Mouse (Mus musculus): ENCODE measurements around the gene Gadl1. TPM values are rescaled to one million over a fixed set of nuclear protein-coding genes. Genes with fewer than 3 reads are reported as not detected.

Gadl1 gene
- total and polyA plus RNA-seq, 3 experiments: 0.27 TPM; not detected in 2

DNA sequence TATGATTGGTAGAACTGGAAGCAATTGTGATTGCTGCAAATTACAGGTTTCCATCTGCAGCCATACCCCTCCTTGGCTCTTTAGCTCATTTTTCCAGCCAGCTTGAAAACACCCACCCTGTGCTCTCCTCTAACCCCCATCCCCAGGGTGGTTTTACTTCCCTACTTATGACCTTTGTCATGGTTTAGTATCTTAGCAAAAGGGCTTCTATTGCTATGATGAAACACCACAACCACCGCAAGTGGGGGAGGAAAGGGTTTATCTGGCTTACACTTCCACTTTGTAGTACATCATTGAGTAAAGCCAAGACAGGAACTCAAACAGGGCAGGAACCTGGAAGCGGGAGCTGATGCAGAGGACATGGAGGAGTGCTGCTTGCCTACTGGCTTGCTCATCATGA lies 168.2 kb downstream of the Gadl1 start:
- ATAC-seq (ENCODE audit: extremely low read depth, insufficient number of reproducible peaks, low FRiP score, poor library complexity, severe bottlenecking): no peak
- Histone ChIP-seq H3K4me1 (ENCODE audit: insufficient read depth, low read depth, low read length) (no peaks in the 10 kb centered on the region), H3K9me3 (replicated peaks) (peaks cover 56% of the 10 kb centered on the region), H3K36me3 (replicated peaks) (no peaks in the 10 kb centered on the region), H3K27me3 (ENCODE audit: insufficient read depth, low read length) (no peaks in the 10 kb centered on the region), H3K4me3 (ENCODE audit: low read depth, low read length) (no peak overlapping the region)
- DNase-seq (ENCODE audit: low spot score): no peak
- TF ChIP-seq POLR2AphosphoS5 (IDR thresholded peaks at IDR 0.05; ENCODE audit: insufficient replicate concordance, low read depth, low read length) (no peak), TAL1 (conservative IDR thresholded peaks at IDR 0.05; ENCODE audit: low read depth, low read length) (no peak), GATA1 (IDR thresholded peaks at IDR 0.05; ENCODE audit: borderline replicate concordance, low read length) (no peak), CTCF (IDR thresholded peaks at IDR 0.05; ENCODE audit: low read depth, low read length) (no peak)

DNA sequence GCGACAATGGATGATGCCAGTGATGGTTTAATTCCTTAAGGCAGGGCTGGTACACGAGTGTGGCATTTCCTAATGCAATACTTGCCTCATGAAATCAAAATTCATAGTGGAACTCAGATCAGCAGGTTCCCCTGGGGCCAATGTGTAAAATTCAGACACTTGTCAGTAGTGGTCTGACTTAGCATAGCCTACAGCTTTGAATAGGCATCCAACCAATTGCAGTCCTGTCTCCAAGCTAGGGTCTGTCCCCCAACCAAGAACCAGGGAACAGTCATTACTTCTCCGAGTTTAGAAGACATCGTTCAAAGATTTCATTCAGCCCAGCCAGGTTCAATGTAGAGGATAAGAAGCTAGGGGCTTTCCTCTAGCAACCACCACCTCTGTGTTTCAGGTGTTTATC lies 172.5 kb downstream of the Gadl1 start:
- H3K4me1 ChIP-seq (ENCODE audit: insufficient read depth, low read depth, low read length): no peaks in the 10 kb centered on the region
- TF ChIP-seq GATA2 (IDR thresholded peaks at IDR 0.05; ENCODE audit: borderline replicate concordance, low read depth, low read length) (no peak), TAL1 (conservative IDR thresholded peaks at IDR 0.05; ENCODE audit: low read depth, low read length) (no peak), GATA1 (IDR thresholded peaks at IDR 0.05; ENCODE audit: borderline replicate concordance, low read length) (no peak), POLR2AphosphoS5 (IDR thresholded peaks at IDR 0.05; ENCODE audit: insufficient replicate concordance, low read depth, low read length) (no peak), CTCF (IDR thresholded peaks at IDR 0.05; ENCODE audit: low read depth, low read length) (no peak)
- no peaks in the 10 kb centered on the region for H3K36me3 ChIP-seq (replicated peaks)
- peaks cover 65% of the 10 kb centered on the region for H3K9me3 ChIP-seq (replicated peaks)
- no peaks in the 10 kb centered on the region for H3K27me3 ChIP-seq (ENCODE audit: insufficient read depth, low read length)
- ATAC-seq (ENCODE audit: extremely low read depth, insufficient number of reproducible peaks, low FRiP score, poor library complexity, severe bottlenecking): no peak
- DNase-seq (ENCODE audit: low spot score): no peak
- H3K4me3 ChIP-seq (ENCODE audit: low read depth, low read length): no peak overlapping the region

DNA sequence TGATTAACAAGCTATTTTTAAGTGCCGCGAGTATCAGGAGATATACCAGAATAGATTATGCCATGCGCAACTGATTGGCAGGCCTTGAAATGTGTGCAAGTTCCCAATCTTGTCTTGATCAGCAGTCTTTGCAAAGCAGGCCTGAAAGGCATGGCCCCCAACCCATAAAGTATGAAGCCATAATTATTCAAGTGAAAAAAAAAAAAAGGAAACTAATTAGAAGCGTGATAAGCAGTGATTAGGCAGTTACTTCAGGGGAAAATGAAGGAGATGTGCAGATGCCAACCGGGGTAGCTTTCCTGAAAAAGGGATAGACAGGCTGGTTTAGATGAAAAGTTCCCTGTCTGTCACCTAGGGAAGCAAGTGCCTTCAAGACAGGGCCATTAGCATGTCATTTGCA lies 174.0 kb downstream of the Gadl1 start:
- H3K4me1 ChIP-seq (ENCODE audit: insufficient read depth, low read depth, low read length): no peaks in the 10 kb centered on the region

DNA sequence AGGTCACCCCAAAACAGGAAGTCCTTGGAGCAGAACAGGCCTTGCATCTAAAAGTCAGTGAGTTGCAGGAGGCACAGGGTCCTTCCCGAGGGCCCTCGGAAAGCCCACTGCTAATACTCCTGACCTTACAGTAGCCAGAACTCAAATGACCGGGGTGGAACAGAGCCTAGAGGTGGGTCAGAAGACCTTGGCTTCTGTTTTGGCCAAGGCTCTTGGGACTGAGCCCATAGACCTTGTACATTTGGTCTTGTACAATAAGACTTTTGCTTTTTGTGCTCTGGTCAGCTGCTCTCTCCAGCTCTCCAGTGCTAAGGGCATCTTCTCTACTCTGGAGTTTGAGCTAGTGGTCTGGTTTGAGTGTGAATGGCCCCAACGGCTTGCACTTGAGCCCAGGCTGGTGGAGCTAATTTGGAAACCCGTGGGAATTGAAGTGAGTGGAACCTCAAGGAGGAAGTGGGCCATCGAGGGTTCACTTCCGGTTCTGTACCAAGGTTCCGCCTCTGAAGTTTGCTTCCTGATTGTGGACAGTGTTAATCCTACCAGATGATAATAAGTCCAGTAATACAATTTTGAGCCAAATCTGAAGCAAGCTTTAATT lies 174.6 kb downstream of the Gadl1 start:
- DNase-seq (ENCODE audit: low spot score) (no peak), ATAC-seq (ENCODE audit: extremely low read depth, insufficient number of reproducible peaks, low FRiP score, poor library complexity, severe bottlenecking) (no peak)
- no peak overlapping the region for H3K4me3 ChIP-seq (ENCODE audit: low read depth, low read length)
- H3K27me3 ChIP-seq (ENCODE audit: insufficient read depth, low read length): no peaks in the 10 kb centered on the region
- H3K9me3 ChIP-seq (replicated peaks): peaks cover 63% of the 10 kb centered on the region
- H3K4me1 ChIP-seq (ENCODE audit: insufficient read depth, low read depth, low read length): no peaks in the 10 kb centered on the region
- no peaks in the 10 kb centered on the region for H3K36me3 ChIP-seq (replicated peaks)
- no peak for TF ChIP-seq TAL1 (conservative IDR thresholded peaks at IDR 0.05; ENCODE audit: low read depth, low read length)
- no peak for TF ChIP-seq GATA1 (IDR thresholded peaks at IDR 0.05; ENCODE audit: borderline replicate concordance, low read length)
- TF ChIP-seq POLR2AphosphoS5 (IDR thresholded peaks at IDR 0.05; ENCODE audit: insufficient replicate concordance, low read depth, low read length): no peak
- no peak for TF ChIP-seq CTCF (IDR thresholded peaks at IDR 0.05; ENCODE audit: low read depth, low read length)
- TF ChIP-seq GATA2 (IDR thresholded peaks at IDR 0.05; ENCODE audit: borderline replicate concordance, low read depth, low read length): no peak

More for the DNA sequence above, 174.0 kb downstream of the Gadl1 start:
- TF ChIP-seq CTCF (IDR thresholded peaks at IDR 0.05; ENCODE audit: low read depth, low read length) (no peak), GATA2 (IDR thresholded peaks at IDR 0.05; ENCODE audit: borderline replicate concordance, low read depth, low read length) (no peak), TAL1 (conservative IDR thresholded peaks at IDR 0.05; ENCODE audit: low read depth, low read length) (no peak), POLR2AphosphoS5 (IDR thresholded peaks at IDR 0.05; ENCODE audit: insufficient replicate concordance, low read depth, low read length) (no peak), GATA1 (IDR thresholded peaks at IDR 0.05; ENCODE audit: borderline replicate concordance, low read length) (no peak)
- H3K27me3 ChIP-seq (ENCODE audit: insufficient read depth, low read length): no peaks in the 10 kb centered on the region
- no peak overlapping the region for H3K4me3 ChIP-seq (ENCODE audit: low read depth, low read length)
- no peaks in the 10 kb centered on the region for H3K36me3 ChIP-seq (replicated peaks)
- H3K9me3 ChIP-seq (replicated peaks): peaks cover 60% of the 10 kb centered on the region
- ATAC-seq (ENCODE audit: extremely low read depth, insufficient number of reproducible peaks, low FRiP score, poor library complexity, severe bottlenecking) (no peak), DNase-seq (ENCODE audit: low spot score) (no peak)

DNA sequence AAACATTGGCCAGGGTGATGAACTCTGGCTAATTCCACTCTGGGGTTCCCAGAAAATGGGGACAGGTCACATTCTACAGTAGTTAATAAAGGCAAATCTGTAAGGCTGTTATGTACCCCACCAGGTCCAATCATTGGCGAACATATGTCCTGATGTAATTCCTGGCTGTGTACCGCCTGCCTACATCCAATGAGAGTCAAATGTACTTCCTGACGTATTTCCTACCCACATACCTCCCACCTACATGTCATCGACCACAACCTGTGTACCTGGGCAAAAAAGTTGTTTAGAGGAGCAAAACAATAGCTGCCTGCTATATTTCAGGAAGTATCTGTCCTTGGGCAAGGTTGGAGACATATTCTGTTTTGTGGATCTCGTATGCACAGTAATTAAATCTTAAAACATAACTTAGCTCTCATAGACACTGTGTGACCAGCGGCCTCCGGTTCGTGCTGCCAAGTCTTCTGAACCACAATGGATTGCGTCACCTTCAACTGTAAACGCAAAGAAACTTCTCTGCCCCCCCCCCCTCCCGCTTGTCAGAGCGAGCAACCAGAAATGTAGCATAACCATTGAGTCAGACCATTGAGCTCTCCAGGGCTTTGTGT lies 175.2 kb downstream of the Gadl1 start:
- Histone ChIP-seq H3K36me3 (replicated peaks) (no peaks in the 10 kb centered on the region), H3K4me1 (ENCODE audit: insufficient read depth, low read depth, low read length) (no peaks in the 10 kb centered on the region), H3K27me3 (ENCODE audit: insufficient read depth, low read length) (no peaks in the 10 kb centered on the region), H3K9me3 (replicated peaks) (peaks cover 65% of the 10 kb centered on the region), H3K4me3 (ENCODE audit: low read depth, low read length) (no peak overlapping the region; the same call in 1 of the 2 replicates)
- no peak for TF ChIP-seq GATA1 (IDR thresholded peaks at IDR 0.05; ENCODE audit: borderline replicate concordance, low read length)
- TF ChIP-seq TAL1 (conservative IDR thresholded peaks at IDR 0.05; ENCODE audit: low read depth, low read length): no peak
- TF ChIP-seq POLR2AphosphoS5 (IDR thresholded peaks at IDR 0.05; ENCODE audit: insufficient replicate concordance, low read depth, low read length): no peak
- no peak for TF ChIP-seq CTCF (IDR thresholded peaks at IDR 0.05; ENCODE audit: low read depth, low read length)
- TF ChIP-seq GATA2 (IDR thresholded peaks at IDR 0.05; ENCODE audit: borderline replicate concordance, low read depth, low read length): no peak
- no peak for ATAC-seq (ENCODE audit: extremely low read depth, insufficient number of reproducible peaks, low FRiP score, poor library complexity, severe bottlenecking)
- DNase-seq (ENCODE audit: low spot score): no peak

DNA sequence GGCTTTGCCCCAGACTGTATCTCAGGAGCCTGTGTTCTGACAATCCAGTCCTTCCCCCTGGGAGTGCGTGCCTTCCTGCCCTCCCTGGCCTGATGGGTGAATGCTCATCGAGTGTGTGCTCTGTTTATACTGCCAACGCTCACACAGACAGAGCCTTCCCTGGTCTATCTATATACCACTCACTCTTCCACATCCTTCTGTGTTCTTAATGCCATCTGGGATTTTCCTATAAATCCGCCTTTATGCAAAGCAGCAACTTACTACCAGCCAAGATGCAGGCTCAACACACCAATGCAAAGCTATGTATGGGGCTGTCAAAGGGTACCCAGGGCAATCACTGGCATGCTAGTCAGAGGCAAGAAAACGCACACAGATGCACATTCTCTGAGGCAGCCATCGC lies 176.7 kb downstream of the Gadl1 start:
- Histone ChIP-seq H3K9me3 (replicated peaks) (peaks cover 70% of the 10 kb centered on the region), H3K27me3 (ENCODE audit: insufficient read depth, low read length) (no peaks in the 10 kb centered on the region), H3K36me3 (replicated peaks) (no peaks in the 10 kb centered on the region), H3K4me1 (ENCODE audit: insufficient read depth, low read depth, low read length) (no peaks in the 10 kb centered on the region), H3K4me3 (ENCODE audit: low read depth, low read length) (no peak overlapping the region)
- TF ChIP-seq GATA2 (IDR thresholded peaks at IDR 0.05; ENCODE audit: borderline replicate concordance, low read depth, low read length): no peak
- no peak for TF ChIP-seq CTCF (IDR thresholded peaks at IDR 0.05; ENCODE audit: low read depth, low read length)
- TF ChIP-seq POLR2AphosphoS5 (IDR thresholded peaks at IDR 0.05; ENCODE audit: insufficient replicate concordance, low read depth, low read length): no peak
- no peak for TF ChIP-seq TAL1 (conservative IDR thresholded peaks at IDR 0.05; ENCODE audit: low read depth, low read length)
- TF ChIP-seq GATA1 (IDR thresholded peaks at IDR 0.05; ENCODE audit: borderline replicate concordance, low read length): no peak
- no peak for ATAC-seq (ENCODE audit: extremely low read depth, insufficient number of reproducible peaks, low FRiP score, poor library complexity, severe bottlenecking)
- DNase-seq (ENCODE audit: low spot score): no peak

Data from G1E (cell line).